Mouse (Mus musculus): ENCODE measurements around the gene Slc10a7. TPM values are rescaled to one million over a fixed set of nuclear protein-coding genes. Genes with fewer than 3 reads are reported as not detected.

The Slc10a7 gene
- polyA plus RNA-seq, 1 experiment from 2014 or later: 10.1 TPM

GRCm38 (mm10) chr8:78635241-78635771, 126.2 kb downstream of the Slc10a7 start:
- no peaks in the 10 kb centered on the region for H3K36me3 ChIP-seq (ENCODE audit: control insufficient read depth, insufficient read depth, low read length)
- 74% methylated on average over 8 of the region's 8 CpGs for WGBS
- no peak overlapping the region for H3K27ac ChIP-seq (ENCODE audit: low read length)
- H3K4me2 ChIP-seq (ENCODE audit: low read length): no peak overlapping the region
- no peak for ATAC-seq
- H3K4me3 ChIP-seq (ENCODE audit: low read depth, low read length): no peak overlapping the region
- no peaks in the 10 kb centered on the region for H3K9me3 ChIP-seq (replicated peaks; ENCODE audit: control insufficient read depth, low read length, poor library complexity, severe bottlenecking)
- H3K9ac ChIP-seq (ENCODE audit: low read depth, low read length): no peak overlapping the region
- peaks cover 13% of the 10 kb centered on the region for H3K4me1 ChIP-seq (ENCODE audit: control insufficient read depth, insufficient read depth, low read length)
- H3K27me3 ChIP-seq (ENCODE audit: control insufficient read depth, insufficient read depth, low read depth, low read length): no peaks in the 10 kb centered on the region

DNA sequence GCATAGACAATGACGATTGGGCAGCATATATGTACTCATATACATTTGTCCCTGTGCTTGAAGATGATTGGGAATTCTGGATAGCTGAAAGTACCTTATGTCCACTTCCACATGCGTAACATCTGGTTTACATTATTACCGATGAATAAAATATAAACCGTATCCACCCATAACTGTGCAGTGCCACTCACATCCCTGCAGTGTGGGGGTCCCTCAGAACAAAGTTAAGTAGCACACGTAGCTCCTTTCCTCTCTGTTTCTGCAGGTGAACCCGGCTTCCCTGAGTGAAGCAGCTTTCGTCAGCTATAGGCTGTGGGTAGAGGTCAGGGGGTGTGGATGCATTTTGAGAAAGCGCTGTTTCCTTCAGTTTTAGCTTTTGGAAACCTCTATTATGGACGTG, 132.8 kb downstream of the Slc10a7 start:
- ATAC-seq: no peak
- Histone ChIP-seq H3K36me3 (ENCODE audit: control insufficient read depth, insufficient read depth, low read length) (no peaks in the 10 kb centered on the region), H3K9me3 (replicated peaks; ENCODE audit: control insufficient read depth, low read length, poor library complexity, severe bottlenecking) (no peaks in the 10 kb centered on the region), H3K9ac (ENCODE audit: low read depth, low read length) (no peak overlapping the region), H3K4me3 (ENCODE audit: low read depth, low read length) (no peak overlapping the region), H3K4me1 (ENCODE audit: control insufficient read depth, insufficient read depth, low read length) (no peaks in the 10 kb centered on the region), H3K27me3 (ENCODE audit: control insufficient read depth, insufficient read depth, low read depth, low read length) (no peaks in the 10 kb centered on the region), H3K27ac (ENCODE audit: low read length) (no peak overlapping the region), H3K4me2 (ENCODE audit: low read length) (no peak overlapping the region)
- WGBS: 90% methylated on average over 9 of the region's 9 CpGs

DNA sequence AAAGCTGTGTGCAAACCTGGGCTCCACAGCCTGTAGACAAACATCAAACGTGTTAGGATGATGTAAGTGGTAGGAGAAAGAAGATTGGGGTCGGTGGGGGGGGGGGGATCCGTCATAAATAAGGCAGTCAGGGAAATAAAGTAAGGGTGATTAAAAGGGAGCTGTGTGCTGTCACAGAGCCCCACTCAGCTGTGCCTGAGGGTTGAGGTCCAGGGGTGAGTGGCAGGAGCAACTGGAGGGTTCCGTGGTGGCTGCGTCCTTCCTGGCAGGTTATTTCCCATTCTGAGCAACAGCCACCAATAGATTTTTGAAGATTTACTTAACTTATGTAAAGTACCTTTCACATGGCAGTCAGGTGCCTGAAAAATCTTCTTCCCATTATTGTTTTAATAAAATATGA, 133.2 kb downstream of the Slc10a7 start:
- no peak overlapping the region for H3K27ac ChIP-seq (ENCODE audit: low read length)
- WGBS: 80% methylated on average over 5 of the region's 5 CpGs
- H3K4me2 ChIP-seq (ENCODE audit: low read length): no peak overlapping the region

GRCm38 (mm10) chr8:78647000-78647656, 138.0 kb downstream of the Slc10a7 start:
- no peaks in the 10 kb centered on the region for H3K27me3 ChIP-seq (ENCODE audit: control insufficient read depth, insufficient read depth, low read depth, low read length)
- H3K9ac ChIP-seq (ENCODE audit: low read depth, low read length): no peak overlapping the region
- no peak for ATAC-seq
- no peak overlapping the region for H3K4me2 ChIP-seq (ENCODE audit: low read length)
- 55% methylated on average over 8 of the region's 8 CpGs for WGBS
- H3K4me1 ChIP-seq (ENCODE audit: control insufficient read depth, insufficient read depth, low read length): no peaks in the 10 kb centered on the region
- no peaks in the 10 kb centered on the region for H3K36me3 ChIP-seq (ENCODE audit: control insufficient read depth, insufficient read depth, low read length)
- no peaks in the 10 kb centered on the region for H3K9me3 ChIP-seq (replicated peaks; ENCODE audit: control insufficient read depth, low read length, poor library complexity, severe bottlenecking)
- no peak overlapping the region for H3K4me3 ChIP-seq (ENCODE audit: low read depth, low read length)
- no peak overlapping the region for H3K27ac ChIP-seq (ENCODE audit: low read length)

More for the DNA sequence above, 133.2 kb downstream of the Slc10a7 start:
- Histone ChIP-seq H3K27me3 (ENCODE audit: control insufficient read depth, insufficient read depth, low read depth, low read length) (no peaks in the 10 kb centered on the region), H3K4me3 (ENCODE audit: low read depth, low read length) (no peak overlapping the region), H3K36me3 (ENCODE audit: control insufficient read depth, insufficient read depth, low read length) (no peaks in the 10 kb centered on the region), H3K9ac (ENCODE audit: low read depth, low read length) (no peak overlapping the region), H3K9me3 (replicated peaks; ENCODE audit: control insufficient read depth, low read length, poor library complexity, severe bottlenecking) (no peaks in the 10 kb centered on the region), H3K4me1 (ENCODE audit: control insufficient read depth, insufficient read depth, low read length) (no peaks in the 10 kb centered on the region)
- no peak for ATAC-seq

- Histone ChIP-seq H3K36me3 (ENCODE audit: control insufficient read depth, insufficient read depth, low read length) (no peaks in the 10 kb centered on the region), H3K27ac (ENCODE audit: low read length) (no peak overlapping the region), H3K4me3 (ENCODE audit: low read depth, low read length) (no peak overlapping the region), H3K27me3 (ENCODE audit: control insufficient read depth, insufficient read depth, low read depth, low read length) (no peaks in the 10 kb centered on the region), H3K9ac (ENCODE audit: low read depth, low read length) (no peak overlapping the region), H3K4me1 (ENCODE audit: control insufficient read depth, insufficient read depth, low read length) (no peaks in the 10 kb centered on the region), H3K9me3 (replicated peaks; ENCODE audit: control insufficient read depth, low read length, poor library complexity, severe bottlenecking) (no peaks in the 10 kb centered on the region), H3K4me2 (ENCODE audit: low read length) (no peak overlapping the region)
- 68% methylated on average over 4 of the region's 4 CpGs for WGBS
- no peak for ATAC-seq
Observed at GRCm38 (mm10) chr8:78647846-78648245, 138.7 kb downstream of the Slc10a7 start.

DNA sequence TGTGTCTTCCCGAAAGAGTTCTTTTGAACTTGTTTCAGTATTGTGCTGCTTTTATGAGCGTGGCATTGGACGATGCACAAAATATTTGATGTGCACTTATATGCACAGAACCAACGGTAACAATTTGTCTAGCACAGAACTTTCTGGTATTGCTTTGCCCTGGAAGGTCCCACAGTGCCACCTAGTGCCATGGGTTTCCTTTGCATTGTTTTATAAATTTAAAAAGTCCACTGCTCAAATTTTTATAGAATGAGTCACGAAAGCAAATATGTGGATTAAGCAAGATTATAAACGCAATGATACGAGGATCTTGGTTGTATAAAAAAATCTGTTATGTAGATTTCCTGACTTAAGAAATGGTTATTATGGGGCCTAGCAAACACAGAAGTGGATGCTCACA, 139.8 kb downstream of the Slc10a7 start:
- H3K9me3 ChIP-seq (replicated peaks; ENCODE audit: control insufficient read depth, low read length, poor library complexity, severe bottlenecking): no peaks in the 10 kb centered on the region
- H3K27ac ChIP-seq (ENCODE audit: low read length): no peak overlapping the region
- 37% methylated on average over 7 of the region's 7 CpGs for WGBS
- H3K36me3 ChIP-seq (ENCODE audit: control insufficient read depth, insufficient read depth, low read length): no peaks in the 10 kb centered on the region
- no peak for ATAC-seq
- H3K4me3 ChIP-seq (ENCODE audit: low read depth, low read length): no peak overlapping the region
- H3K4me2 ChIP-seq (ENCODE audit: low read length): no peak overlapping the region
- H3K27me3 ChIP-seq (ENCODE audit: control insufficient read depth, insufficient read depth, low read depth, low read length): no peaks in the 10 kb centered on the region
- no peaks in the 10 kb centered on the region for H3K4me1 ChIP-seq (ENCODE audit: control insufficient read depth, insufficient read depth, low read length)
- H3K9ac ChIP-seq (ENCODE audit: low read depth, low read length): no peak overlapping the region

DNA sequence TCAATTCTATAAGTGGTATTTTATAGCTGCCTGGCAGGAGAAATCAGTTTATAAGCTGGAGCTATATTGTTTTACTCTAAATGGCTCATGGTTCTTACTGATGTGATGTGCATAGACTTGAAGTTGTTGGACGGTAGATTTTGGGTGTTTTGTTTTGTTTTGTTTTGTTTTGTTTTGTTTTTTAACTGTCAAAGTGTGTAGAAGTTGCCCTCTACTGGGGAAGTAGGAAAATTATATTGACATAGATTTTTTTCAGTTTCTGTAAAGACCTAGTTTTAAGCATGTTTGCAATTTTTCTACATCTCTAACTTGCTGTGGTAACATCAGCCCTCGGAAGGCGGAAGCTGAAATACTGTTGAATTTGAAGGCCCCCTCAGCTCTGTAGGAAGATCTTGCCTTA, 142.5 kb downstream of the Slc10a7 start:
- Histone ChIP-seq H3K4me1 (ENCODE audit: control insufficient read depth, insufficient read depth, low read length) (no peaks in the 10 kb centered on the region), H3K36me3 (ENCODE audit: control insufficient read depth, insufficient read depth, low read length) (no peaks in the 10 kb centered on the region), H3K9ac (ENCODE audit: low read depth, low read length) (no peak overlapping the region), H3K27me3 (ENCODE audit: control insufficient read depth, insufficient read depth, low read depth, low read length) (no peaks in the 10 kb centered on the region), H3K4me2 (ENCODE audit: low read length) (no peak overlapping the region), H3K9me3 (replicated peaks; ENCODE audit: control insufficient read depth, low read length, poor library complexity, severe bottlenecking) (no peaks in the 10 kb centered on the region), H3K4me3 (ENCODE audit: low read depth, low read length) (no peak overlapping the region), H3K27ac (ENCODE audit: low read length) (no peak overlapping the region)
- no peak for ATAC-seq
- 81% methylated on average over 3 of the region's 3 CpGs for WGBS

DNA sequence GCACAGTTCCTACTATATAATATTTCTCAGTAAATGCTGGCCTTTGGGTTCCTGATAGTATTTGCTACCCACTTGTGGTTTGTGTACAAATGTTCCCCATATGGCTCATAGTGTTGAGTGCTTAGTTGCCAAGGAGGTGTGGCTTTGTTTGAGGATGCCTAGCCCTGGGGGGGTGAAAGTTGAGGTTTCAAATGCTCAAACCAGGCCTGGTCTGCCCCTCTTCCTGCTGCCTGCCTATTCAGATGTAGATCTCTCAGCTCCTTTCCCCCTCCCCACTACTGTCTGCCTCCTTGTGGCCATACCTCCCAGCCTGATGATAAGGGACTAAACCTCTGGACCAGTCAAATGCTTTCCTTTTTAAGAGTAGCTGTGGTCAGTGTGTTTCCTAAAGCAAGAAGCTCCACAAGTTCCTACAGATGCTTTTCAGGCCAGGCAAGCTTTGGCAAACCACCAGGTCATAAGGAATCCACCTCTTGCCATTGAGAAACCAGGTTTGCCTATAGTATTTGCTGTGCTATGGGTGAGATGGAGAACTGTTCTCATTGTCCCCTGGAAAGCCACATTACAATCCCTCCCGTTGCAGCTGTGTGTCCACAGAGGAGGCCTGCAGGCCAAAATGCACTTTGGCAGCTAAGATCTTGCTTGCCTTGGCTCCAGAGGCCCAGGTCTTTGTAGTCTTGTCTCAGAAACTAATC, 146.4 kb downstream of the Slc10a7 start:
- H3K9me3 ChIP-seq (replicated peaks; ENCODE audit: control insufficient read depth, low read length, poor library complexity, severe bottlenecking): no peaks in the 10 kb centered on the region
- H3K27ac ChIP-seq (ENCODE audit: low read length): no peak overlapping the region
- no peak for ATAC-seq
- no peaks in the 10 kb centered on the region for H3K4me1 ChIP-seq (ENCODE audit: control insufficient read depth, insufficient read depth, low read length)
- no peaks in the 10 kb centered on the region for H3K27me3 ChIP-seq (ENCODE audit: control insufficient read depth, insufficient read depth, low read depth, low read length)
- no peak overlapping the region for H3K9ac ChIP-seq (ENCODE audit: low read depth, low read length)
- no peak overlapping the region for H3K4me2 ChIP-seq (ENCODE audit: low read length)
- H3K4me3 ChIP-seq (ENCODE audit: low read depth, low read length): no peak overlapping the region
- WGBS: 16% methylated on average over 1 of the region's 1 CpGs
- no peaks in the 10 kb centered on the region for H3K36me3 ChIP-seq (ENCODE audit: control insufficient read depth, insufficient read depth, low read length)

- 87% methylated on average over 10 of the region's 10 CpGs for WGBS
- Histone ChIP-seq H3K4me3 (ENCODE audit: low read depth, low read length) (no peak overlapping the region), H3K4me1 (ENCODE audit: control insufficient read depth, insufficient read depth, low read length) (no peaks in the 10 kb centered on the region), H3K9me3 (replicated peaks; ENCODE audit: control insufficient read depth, low read length, poor library complexity, severe bottlenecking) (no peaks in the 10 kb centered on the region), H3K9ac (ENCODE audit: low read depth, low read length) (no peak overlapping the region), H3K4me2 (ENCODE audit: low read length) (no peak overlapping the region), H3K27me3 (ENCODE audit: control insufficient read depth, insufficient read depth, low read depth, low read length) (no peaks in the 10 kb centered on the region), H3K27ac (ENCODE audit: low read length) (no peak overlapping the region), H3K36me3 (ENCODE audit: control insufficient read depth, insufficient read depth, low read length) (no peaks in the 10 kb centered on the region)
- ATAC-seq: no peak
Observed at GRCm38 (mm10) chr8:78656700-78657370, 147.7 kb downstream of the Slc10a7 start.
